Mouse (Mus musculus): Measurements from ENCODE around the gene Selenbp1.
A peak's percentile ranks its signal among the peaks of the same experiment; 100 is the strongest.

The Selenbp1 gene

DNA sequence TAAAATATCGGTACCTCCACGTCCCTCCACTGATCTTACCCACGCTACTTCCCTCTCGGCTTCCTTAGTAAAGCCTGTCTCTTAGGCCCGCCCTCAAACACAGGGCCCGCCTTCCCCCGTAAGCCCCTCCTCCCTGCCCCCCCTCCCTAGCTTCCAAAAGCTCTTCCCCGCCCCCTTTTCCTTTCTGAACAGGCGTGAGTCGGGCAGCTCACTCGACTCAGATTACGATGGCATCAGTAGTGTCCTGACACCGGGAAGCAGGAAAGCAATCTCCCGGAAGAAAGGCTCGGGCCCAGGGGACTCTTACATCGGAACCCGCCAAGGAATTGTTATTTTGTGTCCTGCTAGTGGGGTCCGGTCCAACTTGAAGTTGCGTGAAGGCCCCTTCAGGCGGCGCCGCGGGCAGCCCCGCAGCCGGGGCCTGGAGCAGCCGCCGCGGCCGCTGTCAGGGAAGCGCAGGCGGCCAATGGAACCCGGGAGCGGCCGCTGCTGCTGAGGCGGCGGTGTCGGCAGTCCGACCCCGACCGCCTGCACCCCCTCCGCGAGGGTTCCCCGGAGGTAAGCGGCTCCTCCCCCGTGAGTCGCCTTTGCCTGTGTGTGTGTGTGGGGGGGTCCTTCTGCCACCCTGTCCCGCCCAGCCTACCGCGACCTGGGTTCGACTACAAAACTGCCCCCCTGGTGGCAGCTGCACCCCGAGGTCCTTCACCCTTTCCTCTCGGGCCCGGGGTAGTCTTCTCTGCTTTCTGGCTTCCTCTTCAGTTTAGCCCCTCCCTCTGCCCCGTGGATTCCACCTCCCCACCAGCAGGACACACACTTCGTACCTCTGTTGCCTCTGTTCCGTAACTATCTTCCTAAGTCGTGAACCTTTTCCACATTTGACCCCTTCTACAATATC, 41.9 kb downstream of the Selenbp1 start, which contains the start of gene Pi4kb:
Gene Pi4kb, plus strand, starts transcription at position 204 of the 895 bp plus-strand sequence.
- DNase-seq (ENCODE audit: low spot score in 2 of 2) = peak; percentile 78 to 88

DNA sequence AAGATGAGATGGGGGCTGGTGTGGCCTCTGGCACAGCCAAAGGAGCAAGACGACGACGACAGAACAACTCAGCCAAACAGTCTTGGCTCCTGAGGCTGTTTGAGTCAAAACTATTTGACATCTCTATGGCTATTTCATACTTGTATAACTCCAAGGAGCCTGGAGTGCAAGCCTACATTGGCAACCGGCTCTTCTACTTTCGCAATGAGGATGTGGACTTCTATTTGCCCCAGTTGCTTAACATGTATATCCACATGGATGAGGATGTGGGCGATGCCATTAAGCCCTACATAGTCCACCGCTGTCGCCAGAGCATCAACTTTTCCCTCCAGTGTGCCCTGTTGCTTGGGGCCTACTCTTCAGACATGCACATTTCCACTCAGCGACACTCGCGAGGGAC, 51.5 kb downstream of the Selenbp1 start:
- no peak for DNase-seq (ENCODE audit: low spot score in 2 of 2)

DNA sequence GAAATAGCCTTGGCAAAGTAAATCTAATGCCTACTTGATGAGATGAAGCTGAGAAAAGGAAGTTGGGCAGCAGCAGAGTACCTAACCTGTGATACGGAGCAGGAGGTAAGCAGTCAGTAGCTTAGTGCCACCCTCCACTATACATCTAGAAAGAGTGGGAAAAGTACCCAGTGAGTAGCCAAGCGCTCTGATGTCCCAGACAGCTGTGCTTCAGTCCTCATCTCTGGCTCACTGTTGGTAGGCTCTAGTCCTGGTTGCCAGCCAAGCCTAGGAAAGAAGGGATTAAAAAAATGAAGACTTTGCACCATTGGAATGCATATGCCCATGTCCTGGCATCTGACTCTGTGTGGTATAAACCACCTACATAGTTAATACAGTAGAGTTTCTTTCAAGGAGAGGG, 52.7 kb downstream of the Selenbp1 start:
- no peak for DNase-seq (ENCODE audit: low spot score in 2 of 2)

DNA sequence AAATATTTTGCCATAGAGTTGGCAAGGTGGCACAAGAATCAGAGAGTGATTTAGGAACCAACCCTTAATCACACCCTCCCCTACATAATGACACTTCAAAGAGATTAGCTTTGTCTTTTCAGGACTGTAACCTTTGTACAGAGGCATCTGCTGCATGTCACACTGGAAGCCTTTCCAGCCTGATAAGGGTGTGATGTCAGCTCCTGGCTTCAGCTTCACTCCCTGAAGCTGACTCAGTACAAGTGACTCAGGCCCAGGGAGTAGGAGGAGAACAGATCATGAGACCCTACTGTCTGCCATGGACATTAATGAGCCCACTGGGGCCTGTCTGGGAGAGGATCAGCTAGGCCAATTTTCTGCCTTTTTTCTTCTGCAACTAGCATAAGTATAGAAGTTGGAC, 54.7 kb downstream of the Selenbp1 start:
- DNase-seq (ENCODE audit: low spot score in 2 of 2) = peak in 1 of 2 experiments; percentile 79

DNA sequence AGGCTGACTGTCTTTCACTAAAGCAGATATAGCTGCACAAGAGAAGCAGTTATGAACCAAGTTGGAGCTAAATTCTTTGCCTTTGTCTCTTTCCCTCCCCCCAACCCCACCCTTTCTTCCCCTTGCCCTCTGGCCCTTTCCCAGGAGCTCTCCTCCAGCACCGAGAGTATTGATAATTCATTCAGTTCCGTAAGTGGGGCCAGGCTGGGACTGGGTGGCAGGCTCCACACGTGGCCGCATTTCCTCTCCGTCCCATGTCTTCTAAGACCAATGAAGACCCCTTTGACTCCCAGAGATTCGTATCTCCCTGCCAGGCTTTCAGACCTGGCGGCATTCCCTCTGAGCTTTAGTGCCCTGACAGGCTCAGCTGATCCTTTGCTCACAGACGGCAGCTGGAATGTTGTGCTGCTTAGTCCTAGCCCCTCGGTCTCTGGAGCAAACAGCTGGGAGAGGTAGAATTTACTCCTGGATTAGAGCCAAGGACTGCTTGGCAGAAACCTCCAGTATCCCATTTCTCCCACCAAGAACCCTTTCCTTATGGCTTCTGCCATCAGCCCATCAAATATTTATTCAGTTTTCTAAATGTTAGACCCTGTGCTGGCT, 56.4 kb downstream of the Selenbp1 start:
- no peak for DNase-seq (ENCODE audit: low spot score in 2 of 2)
